Mouse (Mus musculus) lung, embryonic 16.5 days (tissue): Measurements from ENCODE around the gene Kif21a. TPM values are rescaled to one million over a fixed set of nuclear protein-coding genes. Genes with fewer than 3 reads are reported as not detected.

Experiments
- ATAC-seq: fragments of 200-750 bp; cut with Nextera tagmentation; 2 replicates; pipeline ENCODE4 v1.8.0; 2017; ENCODE audit warnings: low read depth, mild to moderate bottlenecking, moderate library complexity
- H3K27ac ChIP-seq: fragments of 300-500 bp; sonication (generic); 2 replicates; pipeline ENCODE4 v1.5.1; 2014; ENCODE audit warnings: mild to moderate bottlenecking, control low read depth, low read length
- H3K27me3 ChIP-seq: fragments of 300-500 bp; sonication (generic); 2 replicates; pipeline ENCODE4 v1.6.1; 2014; ENCODE audit warnings: low read depth, low read length, mixed read lengths; ENCODE audit not compliant: control insufficient read depth, insufficient read depth
- H3K36me3 ChIP-seq: fragments of 300-500 bp; sonication (generic); 2 replicates; pipeline ENCODE4 v1.6.1; 2014; ENCODE audit warnings: low read length; ENCODE audit not compliant: control insufficient read depth, insufficient read depth
- H3K4me1 ChIP-seq: fragments of 300-500 bp; sonication (generic); replicated peaks from 2 replicates; pipeline ENCODE4 v1.6.1; 2014; ENCODE audit warnings: low read length, mixed read lengths; ENCODE audit not compliant: control insufficient read depth, insufficient read depth
- H3K4me2 ChIP-seq: fragments of 300-500 bp; sonication (generic); 2 replicates; pipeline ENCODE4 v1.6.1; 2014; ENCODE audit warnings: low read depth, low read length, control low read depth
- H3K4me3 ChIP-seq: fragments of 300-500 bp; sonication (generic); 2 replicates; pipeline ENCODE4 v1.5.1; 2014; ENCODE audit warnings: mild to moderate bottlenecking, low read length, control low read depth
- H3K9ac ChIP-seq: fragments of 300-500 bp; sonication (generic); 2 replicates; pipeline ENCODE4 v1.6.1; 2014; ENCODE audit warnings: low read length, control low read depth
- H3K9me3 ChIP-seq: fragments of 300-500 bp; sonication (generic); 2 replicates; pipeline ENCODE4 v1.6.1; 2016; ENCODE audit warnings: low read length; ENCODE audit not compliant: control insufficient read depth
- WGBS: fragments of 180-500 bp; shearing (Covaris S2); extraction: QIAGEN DNeasy Blood & Tissue Kit; methylation state at CpG from one replicate; pipeline ENCODE4 v1.1.7; 2014; 5-methylcytosine and 5-hydroxymethylcytosine counted together
- polyA plus RNA-seq: library from polyadenylated mRNA; unstranded; fragments of >200 nt; fragmentation: Nextera tagmentation; extraction: Ambion mirVana; gene quantifications from 2 replicates; pipeline ENCODE4 v1.2.1, GENCODE M21; 2015

Gene Kif21a
- polyA plus RNA-seq = 6.7 and 7.1 TPM in 2 replicates

GRCm38 (mm10) chr15:91049496-91050441 lies at the start of gene Kif21a:
TSS of gene Kif21a (minus strand) at chr15:91049948.
- Histone ChIP-seq H3K4me2 (peak within 1 kb of the TSS; percentile 100), H3K27ac (peak within 1 kb of the TSS; percentile 80), H3K27me3 (no peaks in the 10 kb centered on the region), H3K9me3 (no peaks in the 10 kb centered on the region), H3K4me3 (peak within 1 kb of the TSS; percentile 87), H3K9ac (peak within 1 kb of the TSS; percentile 81), H3K36me3 (no peaks in the 10 kb centered on the region), H3K4me1 (peaks cover 7% of the 10 kb centered on the region; the same call in 1 of the 2 replicates)
- under 1% methylated on average over 65 of the region's 89 CpGs for WGBS
- ATAC-seq = peak; percentile 97

GRCm38 (mm10) chr15:91096606-91097005 lies 46.9 kb upstream of the Kif21a start:
- Histone ChIP-seq H3K4me1 (no peaks in the 10 kb centered on the region), H3K27me3 (no peaks in the 10 kb centered on the region), H3K4me2 (no peak overlapping the region), H3K9me3 (no peaks in the 10 kb centered on the region), H3K4me3 (no peak overlapping the region), H3K27ac (no peak overlapping the region), H3K36me3 (no peaks in the 10 kb centered on the region), H3K9ac (no peak overlapping the region)
- WGBS = 78% methylated on average over 6 of the region's 6 CpGs
- ATAC-seq = no peak

- WGBS = 82% methylated on average over 7 of the region's 7 CpGs
- H3K36me3 ChIP-seq = no peaks in the 10 kb centered on the region
- no peaks in the 10 kb centered on the region for H3K9me3 ChIP-seq
- no peaks in the 10 kb centered on the region for H3K4me1 ChIP-seq
- H3K27ac ChIP-seq = no peak overlapping the region
- no peaks in the 10 kb centered on the region for H3K27me3 ChIP-seq
- H3K4me3 ChIP-seq = no peak overlapping the region
- H3K4me2 ChIP-seq = no peak overlapping the region
- no peak for ATAC-seq
- no peak overlapping the region for H3K9ac ChIP-seq
Measured at GRCm38 (mm10) chr15:91089427-91089826, 39.7 kb upstream of the Kif21a start.

- no peaks in the 10 kb centered on the region for H3K27me3 ChIP-seq
- no peak overlapping the region for H3K9ac ChIP-seq
- H3K4me1 ChIP-seq = no peaks in the 10 kb centered on the region
- peak; percentile 85; the same call in 1 of the 2 replicates for ATAC-seq
- WGBS = 37% methylated on average over 12 of the region's 12 CpGs
- 0 out of 2 replicates have a peak overlapping the region, but pooled peaks have one; percentile 9 for H3K4me2 ChIP-seq
- no peak overlapping the region for H3K4me3 ChIP-seq
- H3K36me3 ChIP-seq = no peaks in the 10 kb centered on the region
- no peak overlapping the region for H3K27ac ChIP-seq
- no peaks in the 10 kb centered on the region for H3K9me3 ChIP-seq
Measured at GRCm38 (mm10) chr15:91088071-91088470, 38.3 kb upstream of the Kif21a start.

GRCm38 (mm10) chr15:91077457-91078410 lies 28.0 kb upstream of the Kif21a start:
- no peaks in the 10 kb centered on the region for H3K36me3 ChIP-seq
- ATAC-seq = no peak
- no peak overlapping the region for H3K27ac ChIP-seq
- no peak overlapping the region for H3K4me2 ChIP-seq
- H3K9ac ChIP-seq = no peak overlapping the region
- no peaks in the 10 kb centered on the region for H3K4me1 ChIP-seq
- no peaks in the 10 kb centered on the region for H3K9me3 ChIP-seq
- H3K27me3 ChIP-seq = no peaks in the 10 kb centered on the region
- WGBS = 41% methylated on average over 15 of the region's 15 CpGs
- no peak overlapping the region for H3K4me3 ChIP-seq

GRCm38 (mm10) chr15:91072440-91072839 lies 22.7 kb upstream of the Kif21a start:
- no peaks in the 10 kb centered on the region for H3K36me3 ChIP-seq
- H3K4me1 ChIP-seq = no peaks in the 10 kb centered on the region
- ATAC-seq = peak; percentile 28; the same call in 1 of the 2 replicates
- WGBS = 73% methylated on average over 1 of the region's 1 CpGs
- H3K27me3 ChIP-seq = no peaks in the 10 kb centered on the region
- no peak overlapping the region for H3K4me3 ChIP-seq
- H3K27ac ChIP-seq = no peak overlapping the region
- no peak overlapping the region for H3K4me2 ChIP-seq
- H3K9me3 ChIP-seq = no peaks in the 10 kb centered on the region
- no peak overlapping the region for H3K9ac ChIP-seq

- Histone ChIP-seq H3K4me1 (peaks cover 5% of the 10 kb centered on the region), H3K27me3 (no peaks in the 10 kb centered on the region), H3K9ac (no peak overlapping the region), H3K36me3 (no peaks in the 10 kb centered on the region), H3K27ac (no peak overlapping the region), H3K4me2 (no peak overlapping the region), H3K4me3 (no peak overlapping the region), H3K9me3 (no peaks in the 10 kb centered on the region)
- 82% methylated on average over 12 of the region's 12 CpGs for WGBS
- 0 out of 2 replicates have a peak, but pooled peaks have one; percentile 34 for ATAC-seq
Measured at GRCm38 (mm10) chr15:91064310-91064826, 14.6 kb upstream of the Kif21a start.

GRCm38 (mm10) chr15:91063845-91064244 lies 14.1 kb upstream of the Kif21a start:
- whole genome bisulfite sequencing = 61% methylated on average over 7 of the region's 7 CpGs
- Histone ChIP-seq H3K27me3 (no peaks in the 10 kb centered on the region), H3K9me3 (no peaks in the 10 kb centered on the region), H3K4me2 (no peak overlapping the region), H3K4me1 (peaks cover 5% of the 10 kb centered on the region), H3K36me3 (no peaks in the 10 kb centered on the region), H3K4me3 (no peak overlapping the region), H3K9ac (no peak overlapping the region), H3K27ac (no peak overlapping the region)
- ATAC-seq = peak; percentile 45; the same call in 1 of the 2 replicates
